Mouse (Mus musculus): ENCODE results near the gene Dnajc9.

Dnajc9 gene

GRCm38 (mm10) chr14:20347991-20348541 is 40.6 kb downstream of the Dnajc9 start, which contains the start of the genes Ecd and Fam149b:
TSS of gene Ecd (minus strand) at chr14:20348121.
TSS of gene Fam149b (plus strand) at chr14:20348162.
- DNase-seq: peak; percentile 93

GRCm38 (mm10) chr14:20347441-20347990 is 41.2 kb downstream of the Dnajc9 start:
- no peak for DNase-seq

GRCm38 (mm10) chr14:20345885-20346284 is 42.8 kb downstream of the Dnajc9 start:
- DNase-seq: no peak

- no peak for DNase-seq
Measured at GRCm38 (mm10) chr14:20340866-20341265, 47.8 kb downstream of the Dnajc9 start.

GRCm38 (mm10) chr14:20340149-20340548 is 48.6 kb downstream of the Dnajc9 start:
- peak; percentile 37 for DNase-seq

GRCm38 (mm10) chr14:20339415-20339814 is 49.3 kb downstream of the Dnajc9 start:
- DNase-seq: no peak
